Mouse (Mus musculus): ENCODE measurements around the gene Arid1b. TPM values are rescaled to one million over a fixed set of nuclear protein-coding genes. Genes with fewer than 3 reads are reported as not detected.

Arid1b gene
- polyA plus RNA-seq, 1 experiment from 2014 or later: 20.5 TPM

- H3K36me3 ChIP-seq (replicated peaks; ENCODE audit: control insufficient read depth, insufficient read depth): peaks cover 13% of the 10 kb centered on the region
- no peaks in the 10 kb centered on the region for H3K9me3 ChIP-seq (ENCODE audit: control insufficient read depth, low read length)
- no peak overlapping the region for H3K9ac ChIP-seq
- H3K4me2 ChIP-seq (replicated peaks): no peak overlapping the region; the same call in 1 of the 2 replicates
- WGBS: 56% methylated on average over 19 of the region's 19 CpGs
- peaks cover 45% of the 10 kb centered on the region for H3K4me1 ChIP-seq (replicated peaks; ENCODE audit: control insufficient read depth, insufficient read depth, low read length)
- DNase-seq (ENCODE audit: low spot score) (peak; percentile 53), ATAC-seq (ENCODE audit: low FRiP score) (peak; percentile 57; the same call in 1 of the 2 replicates)
- peak overlapping the region; percentile 62 for H3K27ac ChIP-seq
- H3K4me3 ChIP-seq (replicated peaks; ENCODE audit: low read length): no peak overlapping the region
- no peaks in the 10 kb centered on the region for H3K27me3 ChIP-seq (ENCODE audit: control insufficient read depth, insufficient read depth, low read length)
These were observed 301.2 kb downstream of the Arid1b start for GRCm38 (mm10) chr17:5295086-5295947.

GRCm38 (mm10) chr17:5295948-5296262 is 301.8 kb downstream of the Arid1b start:
- Histone ChIP-seq H3K9ac (no peak overlapping the region), H3K27ac (peak overlapping the region; percentile 62), H3K9me3 (ENCODE audit: control insufficient read depth, low read length) (no peaks in the 10 kb centered on the region), H3K4me3 (replicated peaks; ENCODE audit: low read length) (no peak overlapping the region), H3K27me3 (ENCODE audit: control insufficient read depth, insufficient read depth, low read length) (no peaks in the 10 kb centered on the region), H3K4me2 (replicated peaks) (no peak overlapping the region; the same call in 1 of the 2 replicates), H3K36me3 (replicated peaks; ENCODE audit: control insufficient read depth, insufficient read depth) (peaks cover 10% of the 10 kb centered on the region), H3K4me1 (replicated peaks; ENCODE audit: control insufficient read depth, insufficient read depth, low read length) (peaks cover 45% of the 10 kb centered on the region)
- 68% methylated on average over 7 of the region's 7 CpGs for whole genome bisulfite sequencing
- no peak for DNase-seq (ENCODE audit: low spot score)
- no peak for ATAC-seq (ENCODE audit: low FRiP score)

GRCm38 (mm10) chr17:5297491-5297890 is 303.4 kb downstream of the Arid1b start:
- no peak overlapping the region for H3K27ac ChIP-seq
- no peaks in the 10 kb centered on the region for H3K27me3 ChIP-seq (ENCODE audit: control insufficient read depth, insufficient read depth, low read length)
- DNase-seq (ENCODE audit: low spot score): no peak
- no peak overlapping the region for H3K4me3 ChIP-seq (replicated peaks; ENCODE audit: low read length)
- H3K36me3 ChIP-seq (replicated peaks; ENCODE audit: control insufficient read depth, insufficient read depth): no peaks in the 10 kb centered on the region
- 84% methylated on average over 4 of the region's 4 CpGs for WGBS
- no peak overlapping the region for H3K9ac ChIP-seq
- H3K9me3 ChIP-seq (ENCODE audit: control insufficient read depth, low read length): no peaks in the 10 kb centered on the region
- no peak overlapping the region for H3K4me2 ChIP-seq (replicated peaks)
- peaks cover 45% of the 10 kb centered on the region for H3K4me1 ChIP-seq (replicated peaks; ENCODE audit: control insufficient read depth, insufficient read depth, low read length)
- no peak for ATAC-seq (ENCODE audit: low FRiP score)

GRCm38 (mm10) chr17:5297984-5298383 is 303.9 kb downstream of the Arid1b start:
- no peak for DNase-seq (ENCODE audit: low spot score)
- Histone ChIP-seq H3K4me2 (replicated peaks) (no peak overlapping the region), H3K27ac (no peak overlapping the region), H3K9me3 (ENCODE audit: control insufficient read depth, low read length) (no peaks in the 10 kb centered on the region), H3K9ac (no peak overlapping the region), H3K27me3 (ENCODE audit: control insufficient read depth, insufficient read depth, low read length) (no peaks in the 10 kb centered on the region), H3K4me3 (replicated peaks; ENCODE audit: low read length) (no peak overlapping the region), H3K36me3 (replicated peaks; ENCODE audit: control insufficient read depth, insufficient read depth) (peaks cover 1% of the 10 kb centered on the region; the same call in 1 of the 2 replicates), H3K4me1 (replicated peaks; ENCODE audit: control insufficient read depth, insufficient read depth, low read length) (peaks cover 45% of the 10 kb centered on the region)
- WGBS: 82% methylated on average over 10 of the region's 10 CpGs
- no peak for ATAC-seq (ENCODE audit: low FRiP score)

GRCm38 (mm10) chr17:5298891-5299559 is 304.9 kb downstream of the Arid1b start:
- Histone ChIP-seq H3K27ac (no peak overlapping the region), H3K4me1 (replicated peaks; ENCODE audit: control insufficient read depth, insufficient read depth, low read length) (peaks cover 41% of the 10 kb centered on the region), H3K4me3 (replicated peaks; ENCODE audit: low read length) (no peak overlapping the region), H3K4me2 (replicated peaks) (no peak overlapping the region), H3K9ac (no peak overlapping the region), H3K27me3 (ENCODE audit: control insufficient read depth, insufficient read depth, low read length) (no peaks in the 10 kb centered on the region), H3K36me3 (replicated peaks; ENCODE audit: control insufficient read depth, insufficient read depth) (peaks cover 6% of the 10 kb centered on the region; the same call in 1 of the 2 replicates), H3K9me3 (ENCODE audit: control insufficient read depth, low read length) (no peaks in the 10 kb centered on the region)
- 70% methylated on average over 5 of the region's 5 CpGs for WGBS
- DNase-seq (ENCODE audit: low spot score) (no peak), ATAC-seq (ENCODE audit: low FRiP score) (peak; percentile 35; the same call in 1 of the 2 replicates)

- H3K27ac ChIP-seq: no peak overlapping the region
These were observed 309.0 kb downstream of the Arid1b start for GRCm38 (mm10) chr17:5302971-5303746.

GRCm38 (mm10) chr17:5305783-5306477 is 311.8 kb downstream of the Arid1b start:
- no peaks in the 10 kb centered on the region for H3K9me3 ChIP-seq (ENCODE audit: control insufficient read depth, low read length)
- H3K4me3 ChIP-seq (replicated peaks; ENCODE audit: low read length): no peak overlapping the region
- H3K9ac ChIP-seq: no peak overlapping the region
- H3K4me2 ChIP-seq (replicated peaks): no peak overlapping the region
- peaks cover 18% of the 10 kb centered on the region for H3K4me1 ChIP-seq (replicated peaks; ENCODE audit: control insufficient read depth, insufficient read depth, low read length)
- no peaks in the 10 kb centered on the region for H3K27me3 ChIP-seq (ENCODE audit: control insufficient read depth, insufficient read depth, low read length)
- no peak for DNase-seq (ENCODE audit: low spot score)
- WGBS: 81% methylated on average over 10 of the region's 10 CpGs
- ATAC-seq (ENCODE audit: low FRiP score): no peak
- no peak overlapping the region for H3K27ac ChIP-seq
- peaks cover 28% of the 10 kb centered on the region for H3K36me3 ChIP-seq (replicated peaks; ENCODE audit: control insufficient read depth, insufficient read depth)

More at GRCm38 (mm10) chr17:5302971-5303746, 309.0 kb downstream of the Arid1b start:
- Histone ChIP-seq H3K9ac (no peak overlapping the region), H3K4me1 (replicated peaks; ENCODE audit: control insufficient read depth, insufficient read depth, low read length) (peaks cover 7% of the 10 kb centered on the region), H3K4me3 (replicated peaks; ENCODE audit: low read length) (no peak overlapping the region), H3K9me3 (ENCODE audit: control insufficient read depth, low read length) (no peaks in the 10 kb centered on the region), H3K27me3 (ENCODE audit: control insufficient read depth, insufficient read depth, low read length) (no peaks in the 10 kb centered on the region), H3K4me2 (replicated peaks) (no peak overlapping the region), H3K36me3 (replicated peaks; ENCODE audit: control insufficient read depth, insufficient read depth) (peaks cover 26% of the 10 kb centered on the region)
- ATAC-seq (ENCODE audit: low FRiP score): no peak
- 76% methylated on average over 11 of the region's 11 CpGs for WGBS
- no peak for DNase-seq (ENCODE audit: low spot score)

GRCm38 (mm10) chr17:5309930-5310329 is 315.8 kb downstream of the Arid1b start:
- H3K4me3 ChIP-seq (replicated peaks; ENCODE audit: low read length): no peak overlapping the region
- WGBS: 31% methylated on average over 5 of the region's 5 CpGs
- DNase-seq (ENCODE audit: low spot score) (no peak), ATAC-seq (ENCODE audit: low FRiP score) (0 out of 2 replicates have a peak, but pooled peaks have one; percentile 44)
- no peak overlapping the region for H3K9ac ChIP-seq
- H3K4me1 ChIP-seq (replicated peaks; ENCODE audit: control insufficient read depth, insufficient read depth, low read length): peaks cover 26% of the 10 kb centered on the region
- no peak overlapping the region for H3K4me2 ChIP-seq (replicated peaks)
- H3K27me3 ChIP-seq (ENCODE audit: control insufficient read depth, insufficient read depth, low read length): no peaks in the 10 kb centered on the region
- no peaks in the 10 kb centered on the region for H3K9me3 ChIP-seq (ENCODE audit: control insufficient read depth, low read length)
- H3K36me3 ChIP-seq (replicated peaks; ENCODE audit: control insufficient read depth, insufficient read depth): peaks cover 39% of the 10 kb centered on the region
- 0 out of 2 replicates have a peak overlapping the region, but pooled peaks have one; percentile 38 for H3K27ac ChIP-seq

Measured in hindbrain, embryonic 14.5 days (tissue).